Mouse (Mus musculus): ENCODE measurements around the gene Obscn. TPM values are rescaled to one million over a fixed set of nuclear protein-coding genes. Genes with fewer than 3 reads are reported as not detected.

The Obscn gene
- 2.0 and 2.2 TPM in 2 replicates for polyA plus RNA-seq (2014; fragmentation: Nextera tagmentation; extraction: Ambion mirVana)

- no peak for DNase-seq (ENCODE audit: low spot score)
- peak within 1 kb of the TSS; percentile 40 for H3K4me2 ChIP-seq (ENCODE audit: low read length)
- no peaks in the 10 kb centered on the region for H3K36me3 ChIP-seq (ENCODE audit: control insufficient read depth, insufficient read depth, low read length)
- ATAC-seq (replicated peaks; ENCODE audit: low FRiP score, low TSS enrichment, low read depth), result no peak
- no peak within 1 kb of the TSS for H3K9ac ChIP-seq (ENCODE audit: low read length)
- no peaks in the 10 kb centered on the region; the same call in 1 of the 2 replicates for H3K4me1 ChIP-seq (replicated peaks; ENCODE audit: control insufficient read depth, insufficient read depth, low read length)
- H3K4me3 ChIP-seq (ENCODE audit: low read depth, low read length), result peak within 1 kb of the TSS; percentile 17; the same call in 1 of the 2 replicates
- no peaks in the 10 kb centered on the region for H3K9me3 ChIP-seq (ENCODE audit: control insufficient read depth, low read length)
- H3K27ac ChIP-seq (ENCODE audit: low read depth), result no peak within 1 kb of the TSS
- 13% methylated on average over 44 of the region's 44 CpGs for WGBS
- peaks cover 57% of the 10 kb centered on the region for H3K27me3 ChIP-seq (replicated peaks; ENCODE audit: control insufficient read depth, insufficient read depth, low read length)
Observed at GRCm38 (mm10) chr11:59135904-59136452, at the start of gene Obscn. Gene Obscn (minus strand): TSS chr11:59136402.

- Histone ChIP-seq H3K27me3 (replicated peaks; ENCODE audit: control insufficient read depth, insufficient read depth, low read length) (no peaks in the 10 kb centered on the region), H3K27ac (ENCODE audit: low read depth) (no peak overlapping the region), H3K9ac (ENCODE audit: low read length) (no peak overlapping the region), H3K4me2 (ENCODE audit: low read length) (no peak overlapping the region), H3K4me3 (ENCODE audit: low read depth, low read length) (no peak overlapping the region), H3K4me1 (replicated peaks; ENCODE audit: control insufficient read depth, insufficient read depth, low read length) (peaks cover 8% of the 10 kb centered on the region), H3K9me3 (ENCODE audit: control insufficient read depth, low read length) (no peaks in the 10 kb centered on the region), H3K36me3 (ENCODE audit: control insufficient read depth, insufficient read depth, low read length) (peaks cover 28% of the 10 kb centered on the region)
- ATAC-seq (replicated peaks; ENCODE audit: low FRiP score, low TSS enrichment, low read depth) (no peak), DNase-seq (ENCODE audit: low spot score) (no peak)
- 92% methylated on average over 5 of the region's 5 CpGs for whole genome bisulfite sequencing
Observed at GRCm38 (mm10) chr11:59185490-59185889, 49.3 kb upstream of the Obscn start.

- Histone ChIP-seq H3K9ac (ENCODE audit: low read length) (no peak overlapping the region), H3K4me1 (replicated peaks; ENCODE audit: control insufficient read depth, insufficient read depth, low read length) (peaks cover 8% of the 10 kb centered on the region), H3K36me3 (ENCODE audit: control insufficient read depth, insufficient read depth, low read length) (peaks cover 28% of the 10 kb centered on the region), H3K4me2 (ENCODE audit: low read length) (no peak overlapping the region), H3K27ac (ENCODE audit: low read depth) (no peak overlapping the region), H3K4me3 (ENCODE audit: low read depth, low read length) (no peak overlapping the region), H3K9me3 (ENCODE audit: control insufficient read depth, low read length) (no peaks in the 10 kb centered on the region), H3K27me3 (replicated peaks; ENCODE audit: control insufficient read depth, insufficient read depth, low read length) (peaks cover 2% of the 10 kb centered on the region)
- DNase-seq (ENCODE audit: low spot score) (peak; percentile 76), ATAC-seq (replicated peaks; ENCODE audit: low FRiP score, low TSS enrichment, low read depth) (no peak)
- 32% methylated on average over 3 of the region's 3 CpGs for WGBS
Observed at GRCm38 (mm10) chr11:59183821-59184220, 47.6 kb upstream of the Obscn start.

- DNase-seq (ENCODE audit: low spot score), result peak; percentile 58
- Histone ChIP-seq H3K36me3 (ENCODE audit: control insufficient read depth, insufficient read depth, low read length) (peaks cover 28% of the 10 kb centered on the region), H3K9me3 (ENCODE audit: control insufficient read depth, low read length) (no peaks in the 10 kb centered on the region), H3K27ac (ENCODE audit: low read depth) (no peak within 1 kb of the TSS), H3K4me1 (replicated peaks; ENCODE audit: control insufficient read depth, insufficient read depth, low read length) (peaks cover 8% of the 10 kb centered on the region), H3K27me3 (replicated peaks; ENCODE audit: control insufficient read depth, insufficient read depth, low read length) (peaks cover 12% of the 10 kb centered on the region), H3K4me3 (ENCODE audit: low read depth, low read length) (no peak within 1 kb of the TSS), H3K9ac (ENCODE audit: low read length) (no peak within 1 kb of the TSS), H3K4me2 (ENCODE audit: low read length) (no peak within 1 kb of the TSS)
- WGBS, result 57% methylated on average over 3 of the region's 3 CpGs
- peak; percentile 35; the same call in 1 of the 2 replicates for ATAC-seq (replicated peaks; ENCODE audit: low FRiP score, low TSS enrichment, low read depth)
Observed at GRCm38 (mm10) chr11:59182864-59183331, 46.7 kb upstream of the Obscn start, which contains the start of gene Gjc2. Gene Gjc2 (minus strand): TSS chr11:59183213.

- Histone ChIP-seq H3K27me3 (replicated peaks; ENCODE audit: control insufficient read depth, insufficient read depth, low read length) (peaks cover 50% of the 10 kb centered on the region), H3K4me1 (replicated peaks; ENCODE audit: control insufficient read depth, insufficient read depth, low read length) (no peaks in the 10 kb centered on the region), H3K4me3 (ENCODE audit: low read depth, low read length) (no peak overlapping the region), H3K36me3 (ENCODE audit: control insufficient read depth, insufficient read depth, low read length) (no peaks in the 10 kb centered on the region), H3K4me2 (ENCODE audit: low read length) (peak overlapping the region; percentile 37; the same call in 1 of the 2 replicates), H3K9ac (ENCODE audit: low read length) (no peak overlapping the region), H3K9me3 (ENCODE audit: control insufficient read depth, low read length) (no peaks in the 10 kb centered on the region), H3K27ac (ENCODE audit: low read depth) (no peak overlapping the region)
- DNase-seq (ENCODE audit: low spot score) (no peak), ATAC-seq (replicated peaks; ENCODE audit: low FRiP score, low TSS enrichment, low read depth) (no peak)
- 9% methylated on average over 34 of the region's 34 CpGs for WGBS
Observed at GRCm38 (mm10) chr11:59176921-59177320, 40.7 kb upstream of the Obscn start.

GRCm38 (mm10) chr11:59176475-59176874, 40.3 kb upstream of the Obscn start:
- H3K9ac ChIP-seq (ENCODE audit: low read length), result no peak overlapping the region
- DNase-seq (ENCODE audit: low spot score) (no peak), ATAC-seq (replicated peaks; ENCODE audit: low FRiP score, low TSS enrichment, low read depth) (peak; percentile 40; the same call in 1 of the 2 replicates)
- 2% methylated on average over 48 of the region's 48 CpGs for WGBS
- peak overlapping the region; percentile 10; the same call in 1 of the 2 replicates for H3K4me3 ChIP-seq (ENCODE audit: low read depth, low read length)
- no peaks in the 10 kb centered on the region for H3K9me3 ChIP-seq (ENCODE audit: control insufficient read depth, low read length)
- H3K36me3 ChIP-seq (ENCODE audit: control insufficient read depth, insufficient read depth, low read length), result no peaks in the 10 kb centered on the region
- peaks cover 50% of the 10 kb centered on the region for H3K27me3 ChIP-seq (replicated peaks; ENCODE audit: control insufficient read depth, insufficient read depth, low read length)
- no peak overlapping the region for H3K27ac ChIP-seq (ENCODE audit: low read depth)
- no peaks in the 10 kb centered on the region for H3K4me1 ChIP-seq (replicated peaks; ENCODE audit: control insufficient read depth, insufficient read depth, low read length)
- H3K4me2 ChIP-seq (ENCODE audit: low read length), result peak overlapping the region; percentile 37

- peaks cover 50% of the 10 kb centered on the region for H3K27me3 ChIP-seq (replicated peaks; ENCODE audit: control insufficient read depth, insufficient read depth, low read length)
Observed at GRCm38 (mm10) chr11:59174189-59174838, 38.1 kb upstream of the Obscn start.

GRCm38 (mm10) chr11:59170549-59170948, 34.3 kb upstream of the Obscn start:
- H3K9ac ChIP-seq (ENCODE audit: low read length), result no peak overlapping the region
- 70% methylated on average over 4 of the region's 4 CpGs for WGBS
- H3K4me3 ChIP-seq (ENCODE audit: low read depth, low read length), result no peak overlapping the region
- ATAC-seq (replicated peaks; ENCODE audit: low FRiP score, low TSS enrichment, low read depth) (no peak), DNase-seq (ENCODE audit: low spot score) (no peak)
- H3K36me3 ChIP-seq (ENCODE audit: control insufficient read depth, insufficient read depth, low read length), result no peaks in the 10 kb centered on the region
- no peak overlapping the region for H3K4me2 ChIP-seq (ENCODE audit: low read length)
- no peaks in the 10 kb centered on the region for H3K9me3 ChIP-seq (ENCODE audit: control insufficient read depth, low read length)
- peaks cover 15% of the 10 kb centered on the region for H3K27me3 ChIP-seq (replicated peaks; ENCODE audit: control insufficient read depth, insufficient read depth, low read length)
- no peaks in the 10 kb centered on the region for H3K4me1 ChIP-seq (replicated peaks; ENCODE audit: control insufficient read depth, insufficient read depth, low read length)
- no peak overlapping the region for H3K27ac ChIP-seq (ENCODE audit: low read depth)

More at GRCm38 (mm10) chr11:59174189-59174838, 38.1 kb upstream of the Obscn start:
- H3K9ac ChIP-seq (ENCODE audit: low read length), result no peak overlapping the region
- no peak overlapping the region for H3K4me2 ChIP-seq (ENCODE audit: low read length)
- 54% methylated on average over 6 of the region's 6 CpGs for WGBS
- H3K9me3 ChIP-seq (ENCODE audit: control insufficient read depth, low read length), result no peaks in the 10 kb centered on the region
- H3K4me1 ChIP-seq (replicated peaks; ENCODE audit: control insufficient read depth, insufficient read depth, low read length), result no peaks in the 10 kb centered on the region
- ATAC-seq (replicated peaks; ENCODE audit: low FRiP score, low TSS enrichment, low read depth) (no peak), DNase-seq (ENCODE audit: low spot score) (no peak)
- no peak overlapping the region for H3K27ac ChIP-seq (ENCODE audit: low read depth)
- no peaks in the 10 kb centered on the region for H3K36me3 ChIP-seq (ENCODE audit: control insufficient read depth, insufficient read depth, low read length)
- H3K4me3 ChIP-seq (ENCODE audit: low read depth, low read length), result no peak overlapping the region
